9 mouse cellular contexts compared by ENCODE assay signal in the genomic region with DNA sequence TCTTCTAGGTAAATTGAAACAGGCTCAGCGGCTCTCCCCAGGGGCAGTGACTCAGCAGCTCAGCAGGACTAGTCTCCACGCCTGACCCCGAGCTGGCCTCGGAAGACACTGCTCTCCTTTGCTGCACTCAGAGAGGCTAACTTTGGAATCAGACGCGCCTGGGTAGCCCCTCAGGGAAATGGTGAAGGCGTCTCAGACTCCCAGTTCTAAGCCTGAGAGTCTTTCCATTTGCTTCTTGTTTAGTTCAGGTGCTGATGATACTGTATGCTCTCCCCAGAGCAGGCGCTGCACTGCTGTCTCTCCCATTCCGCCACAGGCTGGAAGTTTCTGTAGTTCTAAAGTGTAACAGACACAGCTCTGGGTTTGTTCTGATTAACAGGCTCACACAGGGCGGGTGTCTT. TPM values are rescaled to one million over a fixed set of nuclear protein-coding genes. Genes with fewer than 3 reads are reported as not detected.
DNase-seq lines count a peak whose midpoint lies in the region; ATAC-seq lines count a peak whose summit lies in the region.
"Had no signal": no experiment of that assay in that cellular context is flagged by ENCODE, and none has a peak within 500 bp of the region (broad histone marks: within the 10 kb centered on the region; RNA-seq: fewer than 3 reads in every experiment).

No protein-coding gene starts in this region.

- H3K27me3 ChIP-seq in embryonic facial prominence, embryonic 11.5 days (ENCODE audit: control insufficient read depth, insufficient read depth, low read length): no peaks in the 10 kb centered on the region
- H3K27me3 ChIP-seq in heart, embryonic 15.5 days: peaks cover 22% of the 10 kb centered on the region
- peaks cover 29% of the 10 kb centered on the region for H3K27me3 ChIP-seq in midbrain, embryonic 12.5 days

- H3K36me3 ChIP-seq in embryonic facial prominence, embryonic 11.5 days (replicated peaks; ENCODE audit: control insufficient read depth, insufficient read depth, low read depth, low read length): no peaks in the 10 kb centered on the region
- no peaks in the 10 kb centered on the region for H3K36me3 ChIP-seq in heart, embryonic 15.5 days
- no peaks in the 10 kb centered on the region for H3K36me3 ChIP-seq in midbrain, embryonic 12.5 days

- no peaks in the 10 kb centered on the region for H3K9me3 ChIP-seq in embryonic facial prominence, embryonic 11.5 days (replicated peaks; ENCODE audit: control insufficient read depth, low read length)
- no peaks in the 10 kb centered on the region for H3K9me3 ChIP-seq in heart, embryonic 15.5 days (replicated peaks)
- H3K9me3 ChIP-seq in midbrain, embryonic 12.5 days: no peaks in the 10 kb centered on the region

- H3K4me3 ChIP-seq in embryonic facial prominence, embryonic 11.5 days (ENCODE audit: low read depth, low read length): peak overlapping the region; percentile 17
- peak overlapping the region; percentile 19 for H3K4me3 ChIP-seq in heart, embryonic 15.5 days
- no peak overlapping the region for H3K4me3 ChIP-seq in midbrain, embryonic 12.5 days

- 3% methylated on average over 10 of the region's 10 CpGs for WGBS in embryonic facial prominence, embryonic 11.5 days
- 8% methylated on average over 10 of the region's 10 CpGs for WGBS in heart, embryonic 15.5 days
- 5% methylated on average over 10 of the region's 10 CpGs for WGBS in midbrain, embryonic 12.5 days

- H3K9ac ChIP-seq in embryonic facial prominence, embryonic 11.5 days (replicated peaks; ENCODE audit: low read length): no peak overlapping the region
- H3K9ac ChIP-seq in heart, embryonic 15.5 days: no peak overlapping the region
- H3K9ac ChIP-seq in midbrain, embryonic 12.5 days (replicated peaks): no peak overlapping the region; the same call in 1 of the 2 replicates

- DNase-seq in heart, adult 18-20 months: peak; percentile 59 to 69
- DNase-seq in heart, adult 8-10 months (ENCODE audit: low spot score): no peak
- peak; percentile 66 for DNase-seq in embryonic facial prominence, embryonic 11.5 days (ENCODE audit: low spot score)
- DNase-seq in kidney, postnatal 14 days: peak; percentile 48
- DNase-seq in layer of hippocampus, postnatal 10 days (ENCODE audit: low spot score in 2 of 2): no peak

- H3K4me1 ChIP-seq in embryonic facial prominence, embryonic 11.5 days (ENCODE audit: control insufficient read depth, insufficient read depth, low read length): peaks cover 5% of the 10 kb centered on the region
- peaks cover 42% of the 10 kb centered on the region for H3K4me1 ChIP-seq in heart, embryonic 15.5 days (replicated peaks)
- H3K4me1 ChIP-seq in midbrain, embryonic 12.5 days: peaks cover 53% of the 10 kb centered on the region

- peak overlapping the region; percentile 37 for H3K4me2 ChIP-seq in embryonic facial prominence, embryonic 11.5 days (ENCODE audit: low read depth, low read length)
- peak overlapping the region; percentile 46 for H3K4me2 ChIP-seq in heart, embryonic 15.5 days
- H3K4me2 ChIP-seq in midbrain, embryonic 12.5 days (replicated peaks): peak overlapping the region; percentile 37

- no peak overlapping the region for H3K27ac ChIP-seq in embryonic facial prominence, embryonic 11.5 days (replicated peaks; ENCODE audit: low read depth, low read length)
- H3K27ac ChIP-seq in heart, embryonic 15.5 days: peak overlapping the region; percentile 45
- H3K27ac ChIP-seq in midbrain, embryonic 12.5 days (replicated peaks): 0 out of 2 replicates have a peak overlapping the region, but pooled peaks have one; percentile 40

- ATAC-seq in embryonic facial prominence, embryonic 11.5 days (replicated peaks; ENCODE audit: insufficient number of reproducible peaks, low FRiP score, low TSS enrichment, low read depth): no peak
- ATAC-seq in heart, embryonic 15.5 days (replicated peaks; ENCODE audit: insufficient number of reproducible peaks, insufficient read depth, low FRiP score, low read depth): no peak
- ATAC-seq in midbrain, embryonic 12.5 days (ENCODE audit: low FRiP score, low read depth): no peak
- ATAC-seq in CD4-positive, CD25-positive, alpha-beta regulatory T cell, adult 4 months: no peak

RNA-seq across cellular contexts. Expression of a gene that starts 5.4 kb away (rescaled TPM):
- 1 to 10 TPM; 5.3 to 6.2 TPM for total RNA-seq in heart, adult 18-20 months (2021)
- total RNA-seq in heart, adult 8-10 months (2022): 1 to 10 TPM; 6.2 to 8.5 (median 7.6) TPM
- polyA plus RNA-seq in embryonic facial prominence, embryonic 11.5 days (2014; fragmentation: Nextera tagmentation; extraction: Ambion mirVana): 19.3 and 21.6 TPM in 2 replicates
- 3.0 and 4.5 TPM in 2 replicates for polyA plus RNA-seq in heart, embryonic 15.5 days (2015; fragmentation: Nextera tagmentation; extraction: Ambion mirVana)
- polyA plus RNA-seq in midbrain, embryonic 12.5 days (2016; fragmentation: Nextera tagmentation; extraction: Ambion mirVana): 6.3 and 8.7 TPM in 2 replicates
- total RNA-seq in layer of hippocampus, postnatal 10 days (2021): 1 to 10 TPM; 5.8 to 6.5 TPM
- polyA plus RNA-seq in CD4-positive, CD25-positive, alpha-beta regulatory T cell, adult 4 months (2017; shearing (Covaris generic)): not detected

RNA-seq across cellular contexts. Expression of a gene that starts 28.4 kb away (rescaled TPM):
- total RNA-seq in heart, adult 18-20 months (2021): under 1 TPM in 1 of 2 experiments, not detected in 1; 0.85 TPM
- total RNA-seq in heart, adult 8-10 months (2022): under 1 TPM in 2 of 4 experiments, not detected in 2; 0.16 to 0.53 TPM
- 2.3 and 3.7 TPM in 2 replicates for polyA plus RNA-seq in embryonic facial prominence, embryonic 11.5 days (2014; fragmentation: Nextera tagmentation; extraction: Ambion mirVana)
- 0.33 and 0.34 TPM in 2 replicates for polyA plus RNA-seq in heart, embryonic 15.5 days (2015; fragmentation: Nextera tagmentation; extraction: Ambion mirVana)
- polyA plus RNA-seq in midbrain, embryonic 12.5 days (2016; fragmentation: Nextera tagmentation; extraction: Ambion mirVana): 3.9 and 6.7 TPM in 2 replicates
- total RNA-seq in layer of hippocampus, postnatal 10 days (2021): 1 to 10 TPM; 7.0 to 7.9 TPM
- polyA plus RNA-seq in CD4-positive, CD25-positive, alpha-beta regulatory T cell, adult 4 months (2017; shearing (Covaris generic)): 1 to 10 TPM; 1.1 to 2.2 TPM
- total RNA-seq: neutrophil, adult 5-6 weeks had no signal

Comparison
In these comparisons a context has a peak if more than half of its experiments do, and no peak if none do; other contexts are left out.
1. DNase-seq: peak in heart, adult 18-20 months (2 of 2), embryonic facial prominence, embryonic 11.5 days (single experiment) and kidney, postnatal 14 days (single experiment); none in heart, adult 8-10 months (single experiment) and layer of hippocampus, postnatal 10 days (0 of 2).
2. Peak in every context shown above with its lines, with median percentiles within 50 percentile points of each other: H3K4me2 ChIP-seq.